Mouse (Mus musculus) liver, adult 2 months (tissue): Measurements from ENCODE around the gene Zcchc14. TPM values are rescaled to one million over a fixed set of nuclear protein-coding genes. Genes with fewer than 3 reads are reported as not detected.

Source experiments
- DNase-seq: peaks from one replicate; pipeline ENCODE4 v3.0.0-alpha.2; 2011; ENCODE audit warnings: low read depth, low spot score; ENCODE audit errors: extremely low read depth
- H3K27ac ChIP-seq: fragments of 200-500 bp; replicated peaks from 2 replicates; pipeline ENCODE4 v1.5.1; 2012; ENCODE audit warnings: low read depth, mild to moderate bottlenecking, control low read depth, inconsistent platforms, low read length; ENCODE audit not compliant: insufficient read depth
- H3K27me3 ChIP-seq: fragments of 200-500 bp; 2 replicates; pipeline ENCODE4 v1.6.1; 2012; ENCODE audit warnings: mild to moderate bottlenecking, moderate library complexity, low read length, inconsistent platforms; ENCODE audit not compliant: control insufficient read depth, insufficient read depth
- H3K36me3 ChIP-seq: fragments of 200-500 bp; 2 replicates; pipeline ENCODE4 v1.6.1; 2012; ENCODE audit warnings: low read length, inconsistent platforms; ENCODE audit not compliant: control insufficient read depth, insufficient read depth
- H3K4me1 ChIP-seq: fragments of 200-500 bp; 2 replicates; pipeline ENCODE4 v1.6.1; 2011; ENCODE audit warnings: low read length; ENCODE audit not compliant: control insufficient read depth, insufficient read depth
- H3K4me3 ChIP-seq: fragments of 200-500 bp; 2 replicates; pipeline ENCODE4 v1.5.1; 2011; ENCODE audit warnings: low read depth, mild to moderate bottlenecking, control low read depth, low read length, moderate library complexity; ENCODE audit not compliant: insufficient read depth
- H3K79me2 ChIP-seq: fragments of 200-500 bp; 2 replicates; pipeline ENCODE4 v1.6.1; 2012; ENCODE audit warnings: inconsistent platforms, mild to moderate bottlenecking, low read length, moderate library complexity; ENCODE audit not compliant: control insufficient read depth, insufficient read depth
- H3K9ac ChIP-seq: fragments of 200-500 bp; 2 replicates; pipeline ENCODE4 v1.6.1; 2012; ENCODE audit warnings: low read depth, mild to moderate bottlenecking, control low read depth, inconsistent platforms, low read length
- CTCF ChIP-seq: fragments of 200-500 bp; IDR thresholded peaks from 2 replicates; pipeline ENCODE4 v1.5.1; 2011; ENCODE audit warnings: low read depth, low read length, control low read depth
- POLR2A ChIP-seq: fragments of 200-500 bp; IDR thresholded peaks from 2 replicates; pipeline ENCODE4 v1.6.1; 2011; ENCODE audit warnings: low read length, control low read depth; ENCODE audit not compliant: insufficient read depth; ENCODE audit errors: extremely low read depth
- WGBS: fragments of 180-500 bp; shearing (Covaris S2); methylation state at CpG from one replicate; pipeline ENCODE4 v1.1.7; 2018; 5-methylcytosine and 5-hydroxymethylcytosine counted together
- polyA plus RNA-seq: library from polyadenylated mRNA; depleted of rRNA; stranded (reverse); fragments of >200 nt; gene quantifications from 2 replicates; pipeline ENCODE4 v1.2.3, GENCODE M21; 2012
- total RNA-seq: library from RNA; depleted of rRNA; stranded (reverse); fragments of >200 nt; gene quantifications from 2 replicates; pipeline ENCODE4 v1.2.3, GENCODE M21; 2014

The Zcchc14 gene
- total and polyA plus RNA-seq, 2 experiments = 9.2 to 15.6 TPM

- Histone ChIP-seq H3K79me2 (peaks cover 33% of the 10 kb centered on the region; the same call in 1 of the 2 replicates), H3K36me3 (no peaks in the 10 kb centered on the region), H3K4me1 (peaks cover 21% of the 10 kb centered on the region), H3K4me3 (peak within 1 kb of the TSS; percentile 87), H3K27ac (peak within 1 kb of the TSS; percentile 98), H3K9ac (peak within 1 kb of the TSS; percentile 94), H3K27me3 (no peaks in the 10 kb centered on the region)
- WGBS = under 1% methylated on average over 63 of the region's 63 CpGs
- peak; percentile 99 for DNase-seq
- TF ChIP-seq CTCF = no peak
- peak; percentile 95 for TF ChIP-seq POLR2A
Measured at GRCm38 (mm10) chr8:121578676-121579451, 73.8 kb downstream of the Zcchc14 start, which contains the start of gene Fbxo31. TSS of gene Fbxo31 (minus strand) at chr8:121578806.

DNA sequence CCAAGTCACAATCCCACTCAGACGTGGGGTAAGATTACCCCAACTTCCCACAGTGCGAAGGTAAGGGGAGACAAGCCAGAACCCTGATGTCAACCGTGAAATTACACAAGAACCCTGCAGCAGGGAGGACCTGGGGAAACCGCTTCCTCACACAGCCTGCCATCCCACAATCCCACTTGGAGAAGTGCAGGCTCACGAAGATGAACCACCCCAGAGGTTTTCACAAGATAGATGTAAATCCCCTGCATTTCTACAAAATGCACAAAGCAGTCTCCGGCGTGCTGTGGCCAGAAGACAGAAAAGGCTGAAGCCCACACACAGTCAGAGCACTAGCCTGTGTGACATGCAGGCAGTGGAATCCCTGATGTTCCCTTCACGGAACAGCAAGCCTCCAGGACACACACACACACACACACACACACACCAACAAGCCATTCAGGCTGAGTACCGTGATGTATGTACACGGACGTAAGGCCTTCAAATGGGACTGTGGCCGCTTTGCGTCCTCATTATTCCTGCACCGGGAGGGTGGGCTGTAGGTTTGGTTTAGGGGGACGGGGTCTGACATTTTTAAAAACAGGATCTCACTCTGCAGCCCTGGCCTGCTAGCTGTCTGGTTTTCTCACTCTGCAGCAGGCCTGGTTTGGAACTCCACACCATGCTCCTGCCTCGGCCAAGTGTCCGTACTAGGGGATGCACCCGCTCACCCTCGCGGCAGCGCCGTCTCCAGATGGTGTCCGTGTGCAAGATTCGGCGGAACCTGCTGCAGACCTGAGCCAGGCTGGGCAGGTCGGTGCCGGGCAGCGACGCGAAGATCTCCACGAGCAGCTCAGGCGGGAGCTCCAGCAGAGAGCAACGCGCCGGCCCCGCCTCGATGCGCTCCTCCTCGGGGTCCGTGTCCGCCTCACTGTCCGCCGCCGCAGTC is 74.7 kb downstream of the Zcchc14 start:
- Histone ChIP-seq H3K36me3 (no peaks in the 10 kb centered on the region), H3K27me3 (no peaks in the 10 kb centered on the region), H3K4me3 (peak overlapping the region; percentile 87), H3K4me1 (peaks cover 24% of the 10 kb centered on the region), H3K79me2 (peaks cover 38% of the 10 kb centered on the region; the same call in 1 of the 2 replicates), H3K9ac (peak overlapping the region; percentile 94), H3K27ac (peak overlapping the region; percentile 76)
- TF ChIP-seq POLR2A (no peak), CTCF (no peak)
- peak; percentile 48 for DNase-seq
- WGBS = 1% methylated on average over 44 of the region's 44 CpGs

DNA sequence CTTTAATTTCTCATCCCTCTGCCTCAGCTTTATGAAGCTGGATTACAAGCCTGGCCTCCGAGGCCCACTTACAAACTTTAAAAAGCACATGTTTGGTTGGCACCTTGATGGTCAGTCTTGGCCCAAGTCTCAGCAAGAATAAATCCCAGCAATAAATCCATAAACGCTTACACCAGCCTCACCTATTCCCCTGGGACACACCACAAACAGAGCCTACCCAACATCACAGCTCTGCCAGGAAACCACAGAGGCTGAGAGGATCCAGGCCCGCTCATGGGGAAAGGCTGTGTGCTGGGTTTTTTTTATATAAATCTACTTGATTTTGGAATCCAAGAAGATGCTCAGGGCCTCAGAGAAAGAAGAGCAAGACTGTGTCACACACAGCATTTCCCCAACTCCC is 77.0 kb downstream of the Zcchc14 start:
- Histone ChIP-seq H3K36me3 (no peaks in the 10 kb centered on the region), H3K27ac (no peak overlapping the region), H3K9ac (no peak overlapping the region), H3K4me1 (peaks cover 20% of the 10 kb centered on the region), H3K79me2 (peaks cover 42% of the 10 kb centered on the region; the same call in 1 of the 2 replicates), H3K4me3 (no peak overlapping the region), H3K27me3 (no peaks in the 10 kb centered on the region)
- TF ChIP-seq POLR2A (no peak), CTCF (no peak)
- no peak for DNase-seq
- WGBS = 50% methylated on average over 3 of the region's 3 CpGs

- H3K9ac ChIP-seq = 0 out of 2 replicates have a peak overlapping the region, but pooled peaks have one; percentile 3
- WGBS = 12% methylated on average over 3 of the region's 3 CpGs
- no peak overlapping the region for H3K27ac ChIP-seq
- H3K79me2 ChIP-seq = peaks cover 48% of the 10 kb centered on the region; the same call in 1 of the 2 replicates
- no peaks in the 10 kb centered on the region for H3K36me3 ChIP-seq
- peak; percentile 48 for DNase-seq
- peaks cover 22% of the 10 kb centered on the region for H3K4me1 ChIP-seq
- no peak overlapping the region for H3K4me3 ChIP-seq
- H3K27me3 ChIP-seq = no peaks in the 10 kb centered on the region
- TF ChIP-seq CTCF (peak; percentile 31; the same call in 1 of the 2 replicates), POLR2A (no peak)
Measured at GRCm38 (mm10) chr8:121573275-121573674, 79.4 kb downstream of the Zcchc14 start.

DNA sequence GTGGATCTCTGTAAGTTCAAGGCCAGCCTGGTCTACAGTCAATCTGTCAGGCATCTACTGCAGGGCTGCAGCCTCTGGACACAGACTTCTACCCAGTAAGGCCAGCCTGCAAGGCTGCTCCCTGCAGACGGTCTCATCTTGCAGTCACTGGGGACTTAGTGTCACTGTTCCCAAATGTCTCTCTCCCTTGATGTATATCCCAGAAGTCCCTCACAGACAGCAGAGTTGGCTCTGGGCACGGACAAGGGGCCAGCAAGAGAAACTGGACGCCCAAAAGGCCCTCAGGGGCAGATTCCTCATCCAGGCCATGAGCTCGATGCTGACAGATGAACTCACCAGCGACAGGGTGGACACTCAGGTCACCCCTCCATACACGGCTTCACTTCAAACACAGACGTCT is 80.6 kb downstream of the Zcchc14 start:
- H3K9ac ChIP-seq = no peak overlapping the region
- no peak overlapping the region for H3K27ac ChIP-seq
- no peak for DNase-seq
- H3K4me1 ChIP-seq = peaks cover 21% of the 10 kb centered on the region
- no peaks in the 10 kb centered on the region for H3K36me3 ChIP-seq
- WGBS = 93% methylated on average over 7 of the region's 7 CpGs
- H3K4me3 ChIP-seq = no peak overlapping the region
- H3K27me3 ChIP-seq = no peaks in the 10 kb centered on the region
- peaks cover 50% of the 10 kb centered on the region; the same call in 1 of the 2 replicates for H3K79me2 ChIP-seq
- no peak for TF ChIP-seq CTCF
- TF ChIP-seq POLR2A = no peak
